Mouse (Mus musculus) urinary bladder, adult 2 months (tissue): ENCODE measurements at regions not wholly inside any gene's neighbourhood (a gene's known extent, or its start where the extent isn't known, plus 50 kb on each side); places are given as distances from the start of the nearest gene placed in this dataset.

Experiments
- DNase-seq: peaks from one replicate; pipeline ENCODE4 v3.0.0; 2022; ENCODE audit warnings: low spot score

- no peak for DNase-seq
Observed at GRCm38 (mm10) chr10:45763160-45763955, 185.7 kb downstream of the Hace1 start.

GRCm38 (mm10) chr10:45779720-45780119 is 202.1 kb downstream of the Hace1 start:
- no peak for DNase-seq

GRCm38 (mm10) chr10:45783026-45783425 is 205.4 kb downstream of the Hace1 start:
- DNase-seq = no peak

- no peak for DNase-seq
Observed at GRCm38 (mm10) chr10:45783461-45784149, 206.0 kb downstream of the Hace1 start.

- DNase-seq = no peak
Observed at GRCm38 (mm10) chr10:45784150-45784479, 206.5 kb downstream of the Hace1 start.

- no peak for DNase-seq
Observed at GRCm38 (mm10) chr10:45784575-45784974, 206.9 kb downstream of the Hace1 start.

GRCm38 (mm10) chr10:45788356-45788755 is 210.7 kb downstream of the Hace1 start:
- no peak for DNase-seq

GRCm38 (mm10) chr10:45795582-45795981 is 218.0 kb downstream of the Hace1 start:
- no peak for DNase-seq

GRCm38 (mm10) chr10:45800070-45800851 is 222.6 kb downstream of the Hace1 start:
- no peak for DNase-seq

- no peak for DNase-seq
Observed at GRCm38 (mm10) chr10:45801463-45801862, 223.8 kb downstream of the Hace1 start.

- DNase-seq = no peak
Observed at GRCm38 (mm10) chr10:45806984-45807827, 229.6 kb downstream of the Hace1 start.

GRCm38 (mm10) chr10:45811882-45812281 is 234.3 kb downstream of the Hace1 start:
- DNase-seq = no peak

- DNase-seq = no peak
Observed at GRCm38 (mm10) chr10:45813804-45814203, 236.2 kb downstream of the Hace1 start.

GRCm38 (mm10) chr10:45816679-45817078 is 239.1 kb downstream of the Hace1 start:
- no peak for DNase-seq

- no peak for DNase-seq
Observed at GRCm38 (mm10) chr10:45820986-45821655, 243.5 kb downstream of the Hace1 start.

GRCm38 (mm10) chr10:45822251-45822650 is 244.6 kb downstream of the Hace1 start:
- no peak for DNase-seq

GRCm38 (mm10) chr10:45823612-45824011 is 246.0 kb downstream of the Hace1 start:
- DNase-seq = no peak

GRCm38 (mm10) chr10:45848654-45849053 is 271.0 kb downstream of the Hace1 start:
- DNase-seq = no peak

GRCm38 (mm10) chr10:45849841-45850240 is 272.2 kb downstream of the Hace1 start:
- DNase-seq = no peak

GRCm38 (mm10) chr10:45850625-45851024 is 273.0 kb downstream of the Hace1 start:
- no peak for DNase-seq

- DNase-seq = no peak
Observed at GRCm38 (mm10) chr10:45852688-45853087, 275.1 kb downstream of the Hace1 start.
